Mouse (Mus musculus) forebrain, embryonic 11.5 days (tissue): Measurements from ENCODE around the gene Ptgfrn. TPM values are rescaled to one million over a fixed set of nuclear protein-coding genes. Genes with fewer than 3 reads are reported as not detected.
A peak's percentile ranks its signal among the peaks of the same experiment; 100 is the strongest.

ENCODE experiments used
- ATAC-seq: fragments of 200-750 bp; cut with Nextera tagmentation; replicated peaks from 2 replicates; pipeline ENCODE4 v1.8.0; 2017; ENCODE audit warnings: moderate TSS enrichment; ENCODE audit not compliant: low FRiP score
- DNase-seq: peaks from one replicate; pipeline ENCODE4 v3.0.0-alpha.2; 2017; ENCODE audit warnings: low spot score
- H3K27ac ChIP-seq: fragments of 300-500 bp; sonication (generic); 2 replicates; pipeline ENCODE4 v1.5.1; 2014; ENCODE audit warnings: low read depth, low read length
- H3K27me3 ChIP-seq: fragments of 300-500 bp; sonication (generic); 2 replicates; pipeline ENCODE4 v1.6.1; 2014; ENCODE audit warnings: mild to moderate bottlenecking, low read length, mixed read lengths; ENCODE audit not compliant: control insufficient read depth, insufficient read depth
- H3K36me3 ChIP-seq: fragments of 300-500 bp; sonication (generic); 2 replicates; pipeline ENCODE4 v1.6.1; 2014; ENCODE audit warnings: mild to moderate bottlenecking, low read length, moderate library complexity, mixed read lengths; ENCODE audit not compliant: control insufficient read depth, insufficient read depth
- H3K4me1 ChIP-seq: fragments of 300-500 bp; sonication (generic); replicated peaks from 2 replicates; pipeline ENCODE4 v1.6.1; 2014; ENCODE audit warnings: low read length, mixed read lengths; ENCODE audit not compliant: control insufficient read depth, insufficient read depth
- H3K4me2 ChIP-seq: fragments of 300-500 bp; sonication (generic); 2 replicates; pipeline ENCODE4 v1.6.1; 2014; ENCODE audit warnings: low read depth, mild to moderate bottlenecking, low read length, moderate library complexity, mixed read lengths; ENCODE audit not compliant: severe bottlenecking
- H3K4me3 ChIP-seq: fragments of 300-500 bp; sonication (generic); 2 replicates; pipeline ENCODE4 v1.5.1; 2014; ENCODE audit warnings: low read depth, low read length
- H3K9ac ChIP-seq: fragments of 300-500 bp; sonication (generic); 2 replicates; pipeline ENCODE4 v1.6.1; 2014; ENCODE audit warnings: low read length
- H3K9me3 ChIP-seq: fragments of 300-500 bp; sonication (generic); 2 replicates; pipeline ENCODE4 v1.6.1; 2016; ENCODE audit warnings: low read length, mixed read lengths; ENCODE audit not compliant: control insufficient read depth
- WGBS: fragments of 180-500 bp; shearing (Covaris S2); extraction: QIAGEN DNeasy Blood & Tissue Kit; methylation state at CpG from one replicate; pipeline ENCODE4 v1.1.7; 2014; 5-methylcytosine and 5-hydroxymethylcytosine counted together
- polyA plus RNA-seq: library from polyadenylated mRNA; unstranded; fragments of >200 nt; fragmentation: Nextera tagmentation; extraction: Ambion mirVana; gene quantifications from 2 replicates; pipeline ENCODE4 v1.2.1, GENCODE M21; 2014

Gene Ptgfrn
- polyA plus RNA-seq, 1 experiment from 2014 or later = 5.3 TPM

DNA sequence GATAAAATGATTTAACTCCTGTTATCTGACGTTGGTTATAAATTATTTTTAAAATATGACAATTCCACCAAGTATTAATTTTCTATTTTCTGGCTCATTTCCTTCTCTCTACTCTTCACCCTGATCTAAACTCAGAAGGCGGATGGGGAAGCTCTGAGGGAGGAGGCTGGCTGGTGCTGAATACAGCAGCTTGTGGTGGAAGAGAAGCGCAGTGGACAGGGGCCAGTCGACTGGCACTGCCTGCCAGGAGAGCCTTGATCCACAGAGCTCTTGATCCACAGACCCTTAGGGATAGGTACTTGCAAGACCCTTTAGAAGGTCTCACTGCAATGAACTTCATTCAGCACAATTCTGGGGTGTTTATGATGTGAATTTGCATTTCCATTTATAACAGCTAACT, 29.2 kb downstream of the Ptgfrn start:
- Histone ChIP-seq H3K4me2 (no peak overlapping the region), H3K4me1 (no peaks in the 10 kb centered on the region), H3K27me3 (no peaks in the 10 kb centered on the region), H3K9ac (no peak overlapping the region), H3K36me3 (no peaks in the 10 kb centered on the region; the same call in 1 of the 2 replicates), H3K9me3 (no peaks in the 10 kb centered on the region), H3K4me3 (no peak overlapping the region), H3K27ac (no peak overlapping the region)
- ATAC-seq = no peak
- 96% methylated on average over 4 of the region's 4 CpGs for whole genome bisulfite sequencing
- no peak for DNase-seq

DNA sequence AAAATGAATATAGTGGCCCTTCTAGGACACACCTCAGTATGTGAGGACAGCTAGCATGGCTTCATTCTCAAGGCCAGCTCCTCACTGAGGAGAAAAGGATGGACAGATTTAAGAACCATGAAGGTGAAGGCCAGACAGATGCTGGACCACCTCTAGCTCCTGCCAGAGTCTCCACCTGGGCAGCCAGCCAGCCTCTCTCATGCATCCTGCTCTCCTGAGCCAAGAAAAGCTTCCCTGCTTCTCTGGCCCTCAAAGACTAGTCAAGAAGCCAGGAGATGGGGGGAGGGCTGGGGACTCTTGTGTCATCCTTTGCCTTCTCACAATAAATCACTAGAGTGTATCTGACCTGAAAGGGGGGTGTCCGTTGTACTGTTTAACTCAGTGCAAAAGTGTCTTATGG, 31.7 kb downstream of the Ptgfrn start:
- no peaks in the 10 kb centered on the region for H3K27me3 ChIP-seq
- 100% methylated on average over 1 of the region's 1 CpGs for WGBS
- no peaks in the 10 kb centered on the region for H3K4me1 ChIP-seq
- no peak overlapping the region for H3K27ac ChIP-seq
- no peak for DNase-seq
- H3K4me2 ChIP-seq = no peak overlapping the region
- no peaks in the 10 kb centered on the region for H3K9me3 ChIP-seq
- H3K36me3 ChIP-seq = no peaks in the 10 kb centered on the region; the same call in 1 of the 2 replicates
- no peak for ATAC-seq
- no peak overlapping the region for H3K4me3 ChIP-seq
- no peak overlapping the region for H3K9ac ChIP-seq

DNA sequence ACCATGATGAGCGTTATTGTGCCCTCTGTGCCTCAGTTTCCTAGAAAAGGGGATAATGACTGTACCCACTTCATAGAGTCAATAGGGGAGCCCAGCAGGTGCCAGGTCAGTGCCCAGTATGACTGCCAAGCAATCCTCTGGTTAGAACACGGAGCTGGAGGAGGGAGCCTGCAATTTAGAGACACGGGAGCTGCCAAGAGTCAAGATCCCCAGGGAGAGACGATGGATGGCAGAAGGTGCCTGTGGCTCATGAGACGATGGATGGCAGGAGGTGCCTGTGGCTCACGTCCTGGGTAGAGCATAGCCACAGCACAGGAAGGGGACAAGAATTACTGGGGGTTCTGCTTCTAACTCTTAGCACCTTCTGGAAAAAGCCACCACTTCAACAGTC, 32.4 kb downstream of the Ptgfrn start:
- Histone ChIP-seq H3K4me1 (no peaks in the 10 kb centered on the region), H3K27me3 (no peaks in the 10 kb centered on the region), H3K9me3 (no peaks in the 10 kb centered on the region), H3K4me3 (no peak overlapping the region), H3K9ac (no peak overlapping the region), H3K4me2 (no peak overlapping the region), H3K36me3 (no peaks in the 10 kb centered on the region; the same call in 1 of the 2 replicates), H3K27ac (no peak overlapping the region)
- DNase-seq (no peak), ATAC-seq (no peak)
- WGBS = 95% methylated on average over 6 of the region's 6 CpGs

DNA sequence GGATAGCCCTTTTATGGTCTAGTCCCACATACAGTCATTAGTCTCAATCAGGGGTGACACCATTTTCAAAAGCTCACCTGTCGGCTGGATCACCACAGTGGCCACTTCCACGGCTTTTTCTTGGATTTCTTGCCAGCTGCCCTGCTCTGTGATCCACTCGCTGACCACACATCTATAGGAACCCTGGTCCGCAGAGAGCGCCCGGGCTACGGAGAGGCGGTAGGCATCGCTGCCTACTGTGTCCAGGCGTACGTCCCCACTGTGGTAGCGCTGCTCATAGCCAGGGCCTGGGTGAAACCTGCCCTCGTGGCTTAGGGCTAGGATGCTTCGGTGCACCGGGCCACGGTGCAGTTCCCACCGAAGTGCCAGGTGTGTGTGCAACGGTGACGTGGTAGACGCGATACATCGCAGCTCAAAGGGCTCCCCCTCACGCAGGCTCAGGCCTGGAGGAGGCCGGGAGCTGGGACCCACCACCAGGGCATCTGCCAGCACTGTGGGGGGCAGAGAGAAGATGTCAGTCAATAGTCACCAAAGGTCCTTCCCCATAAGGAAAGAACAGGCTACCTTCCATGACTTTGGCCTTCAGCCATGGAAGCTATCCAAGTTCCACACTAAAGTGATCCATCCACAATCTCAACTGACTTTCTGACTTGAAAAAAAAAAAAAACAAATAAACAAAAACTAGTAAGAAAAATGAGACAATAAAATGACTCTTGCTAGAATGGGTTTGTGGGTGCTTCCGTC, 32.9 kb downstream of the Ptgfrn start:
- Histone ChIP-seq H3K4me1 (peaks cover 3% of the 10 kb centered on the region; the same call in 1 of the 2 replicates), H3K27ac (no peak overlapping the region), H3K4me3 (no peak overlapping the region), H3K9ac (no peak overlapping the region), H3K4me2 (no peak overlapping the region), H3K36me3 (no peaks in the 10 kb centered on the region; the same call in 1 of the 2 replicates), H3K9me3 (no peaks in the 10 kb centered on the region), H3K27me3 (no peaks in the 10 kb centered on the region)
- 96% methylated on average over 25 of the region's 25 CpGs for WGBS
- ATAC-seq (no peak), DNase-seq (no peak)

DNA sequence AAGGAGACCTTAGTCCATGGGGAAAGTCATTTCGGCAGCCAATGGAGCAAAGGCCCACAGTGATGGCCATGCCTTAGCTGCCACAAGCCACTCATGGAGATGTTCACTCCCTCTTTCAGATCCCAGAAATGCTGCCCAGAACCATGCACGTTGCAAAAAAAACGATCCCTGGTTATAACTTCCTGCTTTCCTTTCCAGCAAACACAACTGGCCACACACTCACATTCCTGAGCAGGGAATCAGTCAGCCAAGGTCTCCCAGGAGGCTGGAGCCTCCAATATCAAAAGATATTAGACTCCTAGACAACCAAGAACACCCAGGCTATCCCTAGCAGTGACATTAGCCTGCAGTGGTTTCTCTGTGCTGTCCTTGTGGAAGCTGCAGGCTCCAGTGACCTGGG, 34.2 kb downstream of the Ptgfrn start:
- no peak overlapping the region for H3K9ac ChIP-seq
- no peak overlapping the region for H3K27ac ChIP-seq
- H3K27me3 ChIP-seq = no peaks in the 10 kb centered on the region
- DNase-seq = no peak
- no peaks in the 10 kb centered on the region; the same call in 1 of the 2 replicates for H3K36me3 ChIP-seq
- H3K4me2 ChIP-seq = no peak overlapping the region
- no peak for ATAC-seq
- 88% methylated on average over 3 of the region's 3 CpGs for WGBS
- H3K4me3 ChIP-seq = no peak overlapping the region
- no peaks in the 10 kb centered on the region for H3K9me3 ChIP-seq
- peaks cover 13% of the 10 kb centered on the region for H3K4me1 ChIP-seq

DNA sequence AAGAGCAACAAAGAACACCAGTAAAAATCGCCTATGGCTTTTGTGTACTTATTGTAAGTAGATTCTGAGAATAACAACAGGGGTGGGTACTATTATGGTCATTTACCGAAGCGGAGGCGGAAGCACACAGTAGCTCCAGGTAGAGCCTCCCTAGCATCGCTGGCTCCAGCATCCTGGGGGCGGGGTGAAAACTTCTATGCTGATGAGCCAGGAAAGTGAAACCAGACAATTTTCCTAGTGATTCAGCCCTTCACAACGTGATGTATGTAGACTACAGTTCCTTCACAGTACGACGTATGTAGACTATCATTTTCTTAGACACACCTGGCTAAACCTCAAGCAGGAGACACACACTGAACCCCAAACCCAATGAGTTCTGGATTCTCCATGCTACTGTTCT, 36.7 kb downstream of the Ptgfrn start:
- 82% methylated on average over 9 of the region's 9 CpGs for WGBS
- Histone ChIP-seq H3K27me3 (no peaks in the 10 kb centered on the region), H3K9me3 (no peaks in the 10 kb centered on the region), H3K4me2 (no peak overlapping the region), H3K4me1 (peaks cover 24% of the 10 kb centered on the region), H3K4me3 (no peak overlapping the region), H3K36me3 (no peaks in the 10 kb centered on the region; the same call in 1 of the 2 replicates), H3K9ac (no peak overlapping the region), H3K27ac (no peak overlapping the region)
- ATAC-seq (no peak), DNase-seq (no peak)

DNA sequence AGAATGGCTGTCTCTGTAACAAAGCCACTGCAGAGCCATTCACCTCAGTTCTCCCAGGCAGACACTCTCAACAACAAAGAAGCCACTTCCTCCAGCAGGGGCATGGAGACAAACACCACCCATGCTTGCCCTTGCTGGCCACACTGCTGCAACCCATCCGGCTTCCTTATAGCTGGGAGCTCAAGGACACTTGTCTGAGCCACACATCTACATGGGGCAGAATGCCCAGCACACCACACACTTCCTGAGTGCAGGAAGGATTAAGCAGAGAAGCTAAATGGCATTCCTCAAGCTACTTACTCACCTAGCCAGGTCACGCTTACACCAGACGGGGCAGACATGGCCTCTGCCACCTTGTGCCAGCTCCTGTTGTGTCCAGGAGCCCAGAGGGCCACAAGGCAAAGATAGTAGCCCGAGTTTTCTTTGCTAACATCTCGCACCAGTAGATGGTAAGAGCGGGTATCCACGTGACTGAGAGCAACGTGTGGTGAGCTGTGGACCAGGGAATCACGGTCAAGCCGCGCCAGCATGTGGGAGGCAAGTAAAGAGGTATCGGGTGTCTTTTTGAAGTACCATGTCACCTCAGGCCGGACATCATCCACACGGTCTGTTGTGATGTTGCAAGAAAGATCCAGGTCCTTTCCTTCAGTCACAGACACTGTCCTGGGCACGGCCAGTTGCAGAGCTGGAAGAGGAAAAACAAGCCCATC, 37.4 kb downstream of the Ptgfrn start:
- H3K36me3 ChIP-seq = no peaks in the 10 kb centered on the region; the same call in 1 of the 2 replicates
- no peak overlapping the region for H3K9ac ChIP-seq
- WGBS = 82% methylated on average over 15 of the region's 15 CpGs
- no peak overlapping the region for H3K4me3 ChIP-seq
- no peak overlapping the region for H3K4me2 ChIP-seq
- H3K27me3 ChIP-seq = no peaks in the 10 kb centered on the region
- no peak for DNase-seq
- peaks cover 28% of the 10 kb centered on the region for H3K4me1 ChIP-seq
- no peaks in the 10 kb centered on the region for H3K9me3 ChIP-seq
- no peak for ATAC-seq
- peak overlapping the region; percentile 92; the same call in 1 of the 2 replicates for H3K27ac ChIP-seq

- ATAC-seq = peak; percentile 5; the same call in 1 of the 2 replicates
- no peaks in the 10 kb centered on the region for H3K9me3 ChIP-seq
- no peak overlapping the region for H3K4me2 ChIP-seq
- peak overlapping the region; percentile 92 for H3K27ac ChIP-seq
- H3K4me1 ChIP-seq = peaks cover 34% of the 10 kb centered on the region
- H3K9ac ChIP-seq = peak overlapping the region; percentile 24; the same call in 1 of the 2 replicates
- no peak overlapping the region for H3K4me3 ChIP-seq
- no peaks in the 10 kb centered on the region for H3K27me3 ChIP-seq
- H3K36me3 ChIP-seq = no peaks in the 10 kb centered on the region; the same call in 1 of the 2 replicates
- DNase-seq = no peak
Measured at GRCm38 (mm10) chr3:101071576-101071975, 38.5 kb downstream of the Ptgfrn start.
